Mouse (Mus musculus) telencephalon, adult 2 months (tissue): Measurements from ENCODE around the gene Hnf1b.

ENCODE experiments used
- DNase-seq: peaks from one replicate; pipeline ENCODE4 v3.0.0-alpha.2; 2011; ENCODE audit warnings: low read depth, low spot score

Hnf1b gene

GRCm38 (mm10) chr11:83896430-83897410 is 46.9 kb downstream of the Hnf1b start:
- no peak for DNase-seq

- no peak for DNase-seq
Measured at GRCm38 (mm10) chr11:83897569-83897968, 47.7 kb downstream of the Hnf1b start.

GRCm38 (mm10) chr11:83902812-83903211 is 52.9 kb downstream of the Hnf1b start:
- DNase-seq: no peak

- no peak for DNase-seq
Measured at GRCm38 (mm10) chr11:83905756-83906155, 55.9 kb downstream of the Hnf1b start.

GRCm38 (mm10) chr11:83908376-83908775 is 58.5 kb downstream of the Hnf1b start:
- no peak for DNase-seq

- DNase-seq: no peak
Measured at GRCm38 (mm10) chr11:83913824-83914311, 64.0 kb downstream of the Hnf1b start.

- no peak for DNase-seq
Measured at GRCm38 (mm10) chr11:83914501-83914900, 64.6 kb downstream of the Hnf1b start.

- no peak for DNase-seq
Measured at GRCm38 (mm10) chr11:83922600-83922999, 72.7 kb downstream of the Hnf1b start.

- no peak for DNase-seq
Measured at GRCm38 (mm10) chr11:83927097-83927496, 77.2 kb downstream of the Hnf1b start.

GRCm38 (mm10) chr11:83932506-83933106 is 82.7 kb downstream of the Hnf1b start:
- no peak for DNase-seq

- DNase-seq: no peak
Measured at GRCm38 (mm10) chr11:83933376-83933775, 83.5 kb downstream of the Hnf1b start.

GRCm38 (mm10) chr11:83935986-83936665 is 86.3 kb downstream of the Hnf1b start:
- DNase-seq: peak; percentile 21

GRCm38 (mm10) chr11:83938556-83938955 is 88.7 kb downstream of the Hnf1b start:
- no peak for DNase-seq

GRCm38 (mm10) chr11:83941950-83942840 is 92.3 kb downstream of the Hnf1b start, which contains the start of gene Ddx52:
Gene Ddx52, plus strand, starts transcription at chr11:83942062.
- DNase-seq: peak; percentile 91
